Mouse (Mus musculus) embryo, embryonic 10.5 days (tissue): ENCODE results near the gene Tspyl3.

Experiments used
- DNase-seq: peaks from one replicate; pipeline ENCODE4 v3.0.0-alpha.2; 2015; ENCODE audit warnings: low spot score

Tspyl3 gene

DNA sequence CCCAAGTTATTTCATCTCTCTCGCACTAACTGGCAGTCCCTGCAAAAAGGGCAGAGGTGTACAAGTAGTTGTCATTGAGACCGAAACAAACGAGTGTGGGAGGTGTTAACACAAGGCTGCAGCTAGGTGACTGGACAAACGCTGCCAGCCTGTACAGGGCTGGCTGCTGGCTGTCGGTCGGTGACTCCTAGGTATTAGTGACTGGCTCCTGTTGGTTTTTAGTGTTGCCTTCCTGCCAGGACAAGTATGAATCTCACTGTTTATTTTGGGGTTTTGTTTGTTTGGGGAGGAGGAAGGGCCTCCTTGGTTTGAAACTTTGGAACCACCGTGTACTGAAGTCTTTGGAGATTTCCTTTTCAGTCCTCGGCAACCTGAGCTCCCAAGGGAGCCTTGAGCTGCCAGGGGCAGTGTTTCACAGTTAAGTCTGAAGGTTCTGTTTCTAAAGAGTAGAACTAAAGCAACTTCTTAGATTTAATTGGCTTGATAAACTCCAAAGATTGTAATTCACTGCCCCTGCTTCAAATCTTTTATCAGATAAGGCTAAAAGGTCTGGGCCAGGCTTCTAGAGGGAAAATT is 49.2 kb downstream of the Tspyl3 start:
- no peak for DNase-seq
